Mouse (Mus musculus) CH12.LX (cell line): Measurements from ENCODE around the gene Tmem205. TPM values are rescaled to one million over a fixed set of nuclear protein-coding genes. Genes with fewer than 3 reads are reported as not detected.

Source experiments
- DNase-seq: peaks from one replicate; pipeline ENCODE4 v3.0.0-alpha.2; 2013; ENCODE audit errors: extremely low read depth
- H3K27ac ChIP-seq: 2 replicates; pipeline ENCODE4 v1.5.1; 2012; ENCODE audit warnings: low read depth, mild to moderate bottlenecking, control low read depth, moderate library complexity; ENCODE audit not compliant: insufficient read depth
- H3K27me3 ChIP-seq: replicated peaks from 2 replicates; pipeline ENCODE3; 2012; ENCODE audit warnings: inconsistent platforms
- H3K36me3 ChIP-seq, 2 experiments: replicated peaks in 1 of 2; 2 replicates each; pipeline versions ENCODE3 to v1.6.1; 2012; ENCODE audit warnings: inconsistent platforms in 1 of 2, low read length in 1 of 2, mild to moderate bottlenecking in 1 of 2, mixed read lengths in 1 of 2, moderate library complexity in 1 of 2; ENCODE audit not compliant: control insufficient read depth in 1 of 2, insufficient read depth in 1 of 2
- H3K4me1 ChIP-seq, 2 experiments: 2 replicates each; pipeline ENCODE4 v1.6.1; 2012; ENCODE audit warnings: inconsistent platforms in 1 of 2, moderate library complexity in 1 of 2; ENCODE audit not compliant: insufficient read depth in 2 of 2, control insufficient read depth in 1 of 2
- H3K4me2 ChIP-seq: 2 replicates; pipeline ENCODE4 v1.6.1; 2012; ENCODE audit warnings: low read depth, mild to moderate bottlenecking, control low read depth; ENCODE audit not compliant: poor library complexity, insufficient read depth, severe bottlenecking
- H3K4me3 ChIP-seq, 3 experiments: fragments of 150-350 bp in 1 of 3; sonication (generic) in 1 of 3; replicated peaks in 1 of 3; 2 replicates each; pipeline versions ENCODE3 to v1.5.1; 2011 to 2012; ENCODE audit warnings: low read depth in 2 of 3, low read length in 2 of 3, mild to moderate bottlenecking in 2 of 3, moderate library complexity in 2 of 3, control low read depth in 1 of 3, improper control_type of control experiment in 1 of 3, inconsistent platforms in 1 of 3, mixed read lengths in 1 of 3; ENCODE audit not compliant: poor library complexity in 1 of 3
- H3K79me2 ChIP-seq: replicated peaks from 2 replicates; pipeline ENCODE4 v1.6.1; 2012; ENCODE audit warnings: mild to moderate bottlenecking, moderate library complexity; ENCODE audit not compliant: control insufficient read depth, poor library complexity, insufficient read depth, severe bottlenecking; ENCODE audit errors: extremely low read depth
- H3K9ac ChIP-seq: 2 replicates; pipeline ENCODE4 v1.6.1; 2012; ENCODE audit warnings: low read depth, mild to moderate bottlenecking, control low read depth, moderate library complexity; ENCODE audit not compliant: insufficient read depth
- H3K9me3 ChIP-seq: replicated peaks from 2 replicates; pipeline ENCODE3; 2012; ENCODE audit warnings: low read length, inconsistent platforms, mixed read lengths
- BHLHE40 ChIP-seq: IDR thresholded peaks from 2 replicates; pipeline ENCODE4 v1.6.1; 2011; ENCODE audit warnings: mild to moderate bottlenecking, low read depth, low read length, improper control_type of control experiment
- CHD1 ChIP-seq: IDR thresholded peaks from 2 replicates; pipeline ENCODE4 v1.6.1; 2012; ENCODE audit warnings: low read depth, low read length, improper control_type of control experiment, inconsistent platforms
- CHD2 ChIP-seq: IDR thresholded peaks from 2 replicates; pipeline ENCODE4 v1.6.1; 2011; ENCODE audit warnings: low read length, improper control_type of control experiment
- CTCF ChIP-seq, 2 experiments: IDR thresholded peaks in 1 of 2; conservative IDR thresholded peaks in 1 of 2; 2 replicates each; pipeline ENCODE4 v1.5.1; 2011 to 2012; ENCODE audit warnings: low read depth in 2 of 2, low read length in 2 of 2, improper control_type of control experiment in 1 of 2, inconsistent platforms in 1 of 2, mild to moderate bottlenecking in 1 of 2, moderate library complexity in 1 of 2
- E2F4 ChIP-seq: IDR thresholded peaks from 2 replicates; pipeline ENCODE4 v1.6.1; 2011; ENCODE audit warnings: low read depth, low read length, improper control_type of control experiment; ENCODE audit not compliant: insufficient replicate concordance
- EP300 ChIP-seq: IDR thresholded peaks from 2 replicates; pipeline ENCODE4 v1.6.1; 2011; ENCODE audit warnings: low read length, improper control_type of control experiment
- GABPA ChIP-seq: IDR thresholded peaks from 2 replicates; pipeline ENCODE4 v1.6.1; 2012; ENCODE audit warnings: low read depth, low read length, improper control_type of control experiment, inconsistent platforms; ENCODE audit not compliant: insufficient replicate concordance
- HCFC1 ChIP-seq: IDR thresholded peaks from 2 replicates; pipeline ENCODE4 v1.6.1; 2012; ENCODE audit warnings: low read depth, mild to moderate bottlenecking, inconsistent platforms, low read length, improper control_type of control experiment
- IRF4 ChIP-seq: IDR thresholded peaks from 2 replicates; pipeline ENCODE4 v1.6.1; 2014; ENCODE audit warnings: low read depth, mild to moderate bottlenecking, inconsistent platforms, low read length, improper control_type of control experiment
- JUN ChIP-seq: IDR thresholded peaks from 2 replicates; pipeline ENCODE4 v1.6.1; 2011; ENCODE audit warnings: low read depth, mild to moderate bottlenecking, low read length, improper control_type of control experiment, moderate library complexity; ENCODE audit not compliant: insufficient read depth
- JUND ChIP-seq: conservative IDR thresholded peaks from 2 replicates; pipeline ENCODE4 v1.6.1; 2011; ENCODE audit warnings: low read depth, low read length, improper control_type of control experiment
- KAT2A ChIP-seq: IDR thresholded peaks from 2 replicates; pipeline ENCODE4 v1.6.1; 2012; ENCODE audit warnings: low read length, improper control_type of control experiment, inconsistent platforms; ENCODE audit not compliant: insufficient replicate concordance
- MAFK ChIP-seq: IDR thresholded peaks from 2 replicates; pipeline ENCODE4 v1.6.1; 2011; ENCODE audit warnings: low read length, improper control_type of control experiment; ENCODE audit not compliant: insufficient replicate concordance
- MAX ChIP-seq: IDR thresholded peaks from 2 replicates; pipeline ENCODE4 v1.6.1; 2011; ENCODE audit warnings: low read length, improper control_type of control experiment
- MAZ ChIP-seq: IDR thresholded peaks from 2 replicates; pipeline ENCODE4 v1.6.1; 2012; ENCODE audit warnings: low read depth, mild to moderate bottlenecking, inconsistent platforms, low read length, improper control_type of control experiment, moderate library complexity
- MEF2A ChIP-seq: IDR thresholded peaks from 2 replicates; pipeline ENCODE4 v1.6.1; 2014; ENCODE audit warnings: low read depth, mild to moderate bottlenecking, inconsistent platforms, low read length, improper control_type of control experiment, borderline replicate concordance
- MXI1 ChIP-seq: IDR thresholded peaks from 2 replicates; pipeline ENCODE4 v1.6.1; 2011; ENCODE audit warnings: mild to moderate bottlenecking, low read depth, low read length, improper control_type of control experiment
- NELFE ChIP-seq: IDR thresholded peaks from 2 replicates; pipeline ENCODE4 v1.6.1; 2011; ENCODE audit warnings: low read depth, low read length, improper control_type of control experiment
- NRF1 ChIP-seq: IDR thresholded peaks from 2 replicates; pipeline ENCODE4 v1.6.1; 2014; ENCODE audit warnings: low read depth, mild to moderate bottlenecking, inconsistent platforms, low read length, improper control_type of control experiment, moderate library complexity
- PAX5 ChIP-seq: IDR thresholded peaks from 2 replicates; pipeline ENCODE4 v1.6.1; 2012; ENCODE audit warnings: low read length, inconsistent platforms, mixed read lengths
- POLR2A ChIP-seq: IDR thresholded peaks from 2 replicates; pipeline ENCODE4 v1.6.1; 2011; ENCODE audit warnings: low read depth, mild to moderate bottlenecking, improper control_type of control experiment, low read length
- POLR2AphosphoS2 ChIP-seq: IDR thresholded peaks from 2 replicates; pipeline ENCODE4 v1.6.1; 2011; ENCODE audit warnings: low read depth, low read length, improper control_type of control experiment
- RAD21 ChIP-seq: IDR thresholded peaks from 2 replicates; pipeline ENCODE4 v1.6.1; 2011; ENCODE audit warnings: low read depth, mild to moderate bottlenecking, low read length, improper control_type of control experiment, moderate library complexity
- RCOR1 ChIP-seq: conservative IDR thresholded peaks from 2 replicates; pipeline ENCODE4 v1.6.1; 2012; ENCODE audit warnings: low read depth, mild to moderate bottlenecking, inconsistent platforms, low read length, improper control_type of control experiment
- SMC3 ChIP-seq: IDR thresholded peaks from 2 replicates; pipeline ENCODE4 v1.6.1; 2011; ENCODE audit warnings: low read depth, low read length, improper control_type of control experiment
- TCF12 ChIP-seq: IDR thresholded peaks from 2 replicates; pipeline ENCODE4 v1.6.1; 2014; ENCODE audit warnings: low read depth, mild to moderate bottlenecking, inconsistent platforms, low read length, improper control_type of control experiment
- UBTF ChIP-seq: IDR thresholded peaks from 2 replicates; pipeline ENCODE4 v1.6.1; 2012; ENCODE audit warnings: low read depth, mild to moderate bottlenecking, inconsistent platforms, low read length, improper control_type of control experiment, moderate library complexity
- USF1 ChIP-seq: IDR thresholded peaks from 2 replicates; pipeline ENCODE4 v1.6.1; 2014; ENCODE audit warnings: low read depth, mild to moderate bottlenecking, inconsistent platforms, low read length, improper control_type of control experiment
- USF2 ChIP-seq: conservative IDR thresholded peaks from 2 replicates; pipeline ENCODE4 v1.6.1; 2011; ENCODE audit warnings: low read depth, low read length, improper control_type of control experiment
- ZC3H11A ChIP-seq: IDR thresholded peaks from 2 replicates; pipeline ENCODE4 v1.6.1; 2012; ENCODE audit warnings: low read depth, mild to moderate bottlenecking, inconsistent platforms, low read length, improper control_type of control experiment
- ZKSCAN1 ChIP-seq: IDR thresholded peaks from 2 replicates; pipeline ENCODE4 v1.6.1; 2012; ENCODE audit warnings: low read depth, inconsistent platforms, low read length, improper control_type of control experiment, borderline replicate concordance
- ZMIZ1 ChIP-seq: IDR thresholded peaks from 2 replicates; pipeline ENCODE4 v1.6.1; 2012; ENCODE audit warnings: low read depth, mild to moderate bottlenecking, inconsistent platforms, low read length, improper control_type of control experiment
- ZNF384 ChIP-seq: IDR thresholded peaks from 2 replicates; pipeline ENCODE4 v1.6.1; 2012; ENCODE audit warnings: low read depth, low read length, improper control_type of control experiment, inconsistent platforms
- dilution Hi-C: fragments of 300-500 bp; cut with MboI; formaldehyde crosslinking; loops from 2 replicates; pipeline ENCODE4 v1.14.3; 2020; ENCODE audit warnings: low sequenced_read_pairs; ENCODE audit not compliant: extremely low pct_unique_long_range_greater_than_20kb, extremely low pct_ligation_motif_present
- in situ Hi-C: fragments of 300-500 bp; cut with MboI; formaldehyde crosslinking; loops from 3 replicates; pipeline ENCODE4 v1.14.3; 2019; ENCODE audit warnings: low sequenced_read_pairs, low pct_ligation_motif_present, low pct_unique_long_range_greater_than_20kb, mixed read lengths
- polyA plus RNA-seq: library from polyadenylated mRNA; unstranded; fragments of >175 nt; gene quantifications from 2 replicates; pipeline ENCODE4 v1.2.1, GENCODE M21; 2012; ENCODE audit warnings: low read depth; ENCODE audit not compliant: insufficient read length
- total RNA-seq, 2 experiments: library from RNA; depleted of rRNA; stranded (reverse); fragments of 300-350 nt in 1 of 2; fragments of >200 nt in 1 of 2; gene quantifications; 2 replicates each; pipeline ENCODE4 v1.2.3; 2012 to 2014

Gene Tmem205
- total and polyA plus RNA-seq, 3 experiments: 0.87 to 2.9 (median 2.9) TPM

DNA sequence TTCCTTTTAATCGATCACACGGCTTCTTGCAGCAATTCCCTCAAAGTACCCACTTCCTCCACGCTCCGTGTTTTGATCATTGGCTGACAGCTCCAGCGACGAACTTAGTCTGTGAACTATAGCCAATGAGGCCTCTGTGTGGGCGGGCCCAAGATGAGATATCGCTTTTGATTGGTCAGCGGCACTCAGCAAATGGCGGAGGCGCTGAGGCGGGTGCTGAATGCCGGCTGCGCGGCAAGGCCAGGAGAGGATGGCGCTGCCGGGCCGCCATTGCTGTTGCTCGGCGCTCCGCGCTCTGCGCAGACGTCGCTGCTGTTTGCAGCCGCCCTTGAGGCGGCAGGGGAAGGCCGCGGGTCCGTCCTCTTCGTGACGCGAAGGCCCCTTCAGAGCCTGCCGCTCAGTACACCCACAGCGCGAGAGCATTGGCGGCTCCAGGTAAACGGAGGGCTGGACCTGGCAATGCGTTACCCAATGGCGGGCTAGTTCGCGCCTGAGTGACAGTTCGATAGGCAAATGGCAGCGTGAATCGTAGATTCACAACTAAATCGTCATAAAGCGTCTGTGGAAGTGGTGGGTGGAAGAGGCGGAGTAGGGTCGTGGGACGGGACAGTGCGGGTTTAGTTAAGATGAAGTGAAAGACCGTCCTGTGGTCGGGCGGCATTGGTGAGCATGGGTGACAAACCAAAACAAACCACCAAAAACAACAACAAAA is 28.4 kb upstream of the Tmem205 start, which contains the start of gene Swsap1 (continued):
- TF ChIP-seq RCOR1 (no peak), MAFK (no peak), ZC3H11A (no peak), NRF1 (peak; percentile 61), MEF2A (no peak), POLR2AphosphoS2 (no peak), BHLHE40 (peak; percentile 14; the same call in 1 of the 2 replicates), JUND (no peak), MAX (peak; percentile 59; the same call in 1 of the 2 replicates), MAZ (no peak), E2F4 (no peak), USF2 (no peak), GABPA (no peak), HCFC1 (peak; percentile 75), JUN (no peak), RAD21 (no peak), CHD2 (peak; percentile 90), CHD1 (no peak), UBTF (no peak), CTCF (conservative IDR thresholded peaks at IDR 0.05 in 1 of 2, IDR thresholded peaks at IDR 0.05 in 1 of 2; ENCODE audit: low read depth in 2 of 2, low read length in 2 of 2) (no peak), IRF4 (peak; percentile 62), ZMIZ1 (no peak; the same call in 1 of the 2 replicates)

DNA sequence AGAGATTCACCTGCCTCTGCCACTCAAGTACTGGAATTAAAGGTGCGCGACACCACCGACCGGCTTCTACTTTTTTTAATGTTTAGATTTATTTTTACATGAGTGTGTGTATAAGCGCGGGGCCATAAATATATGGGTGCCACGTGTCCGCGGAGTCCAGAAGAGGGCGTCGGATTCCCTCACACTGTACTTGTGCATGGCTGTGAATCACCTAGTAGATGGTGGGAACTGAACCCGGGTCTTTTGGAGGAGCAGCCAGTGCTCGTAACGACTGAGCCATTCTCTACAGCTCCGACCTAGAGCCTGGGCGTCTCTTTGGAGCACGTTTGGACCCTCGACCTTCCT is 27.8 kb upstream of the Tmem205 start:
- DNase-seq: no peak
- Histone ChIP-seq H3K27ac (peak overlapping the region; percentile 63), H3K4me1 (peaks cover 2 to 10% of the 10 kb centered on the region in 2 experiments; a peak in 3 of 4 replicates), H3K9ac (peak overlapping the region; percentile 64; the same call in 1 of the 2 replicates), H3K27me3 (peaks cover 2% of the 10 kb centered on the region), H3K9me3 (peaks cover 3% of the 10 kb centered on the region), H3K4me3 (peak overlapping the region; percentile 59 to 79 (median 77)), H3K36me3 (peaks cover 3% of the 10 kb centered on the region in 2 experiments), H3K79me2 (0 out of 2 replicates have a peak, but pooled peaks cover 3% of the 10 kb centered on the region), H3K4me2 (peak overlapping the region; percentile 80)
- dilution Hi-C loops: no loop called here
- in situ Hi-C loops: no loop called here
- TF ChIP-seq USF2: no peak
- no peak for TF ChIP-seq E2F4
- no peak for TF ChIP-seq NRF1
- TF ChIP-seq UBTF: no peak
- TF ChIP-seq MAX: peak; percentile 92
- TF ChIP-seq TCF12: no peak
- no peak for TF ChIP-seq GABPA
- no peak for TF ChIP-seq PAX5
- no peak for TF ChIP-seq IRF4
- peak; percentile 81; the same call in 1 of the 2 replicates for TF ChIP-seq ZNF384
- no peak for TF ChIP-seq ZKSCAN1
- no peak for TF ChIP-seq EP300
- TF ChIP-seq POLR2A: peak; percentile 78; the same call in 1 of the 2 replicates
- no peak for TF ChIP-seq MEF2A
- TF ChIP-seq HCFC1: no peak
- TF ChIP-seq ZMIZ1: no peak
- TF ChIP-seq CTCF (conservative IDR thresholded peaks at IDR 0.05 in 1 of 2, IDR thresholded peaks at IDR 0.05 in 1 of 2; ENCODE audit: low read depth in 2 of 2, low read length in 2 of 2): peak in 1 of 2 experiments; percentile 55; a peak in 2 of 4 replicates
- peak; percentile 70; the same call in 1 of the 2 replicates for TF ChIP-seq NELFE
- no peak for TF ChIP-seq CHD2
- TF ChIP-seq ZC3H11A: no peak
- peak; percentile 38 for TF ChIP-seq USF1
- no peak for TF ChIP-seq POLR2AphosphoS2
- no peak for TF ChIP-seq JUN
- no peak for TF ChIP-seq KAT2A
- TF ChIP-seq MAFK: no peak
- no peak for TF ChIP-seq MAZ
- TF ChIP-seq RAD21: peak; percentile 16
- TF ChIP-seq SMC3: peak; percentile 44
- peak; percentile 90 for TF ChIP-seq MXI1
